Mouse (Mus musculus) embryo, embryonic 11 days (tissue): ENCODE results near the gene Bbs9.
A peak's percentile ranks its signal among the peaks of the same experiment; 100 is the strongest.

Experiments used
- DNase-seq: peaks from one replicate; pipeline ENCODE4 v3.0.0-alpha.2; 2015

Bbs9 gene

GRCm38 (mm10) chr9:22698501-22698900, 223.0 kb downstream of the Bbs9 start:
- no peak for DNase-seq

DNA sequence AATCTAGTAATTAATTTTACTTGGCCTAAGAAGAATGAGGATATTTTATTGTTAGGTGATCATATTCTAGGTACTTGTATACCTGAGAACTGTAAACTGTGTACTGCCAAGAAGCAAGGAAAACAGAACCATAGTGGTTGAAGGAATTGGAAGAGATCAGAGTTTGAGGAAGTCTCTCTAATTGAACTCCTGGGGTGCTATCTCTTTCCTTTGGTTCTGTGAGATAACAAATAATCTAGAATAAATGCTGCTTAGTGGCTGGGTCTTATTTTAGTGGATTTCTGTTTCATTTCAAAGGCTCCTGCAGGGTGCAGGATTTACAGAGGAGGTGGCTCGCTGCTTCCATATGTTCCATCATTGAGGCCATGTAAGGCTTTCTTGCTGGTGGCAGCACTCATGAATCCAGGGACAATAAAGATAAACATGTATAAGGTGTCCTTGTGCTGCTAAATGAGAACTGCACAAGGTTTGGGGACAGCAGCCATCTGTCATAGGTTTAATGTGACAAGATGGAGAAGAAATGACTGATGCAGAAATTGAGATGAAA, 226.6 kb downstream of the Bbs9 start:
- no peak for DNase-seq

- no peak for DNase-seq
Measured at GRCm38 (mm10) chr9:22702812-22703367, 227.4 kb downstream of the Bbs9 start.

- no peak for DNase-seq
Measured at GRCm38 (mm10) chr9:22703541-22703940, 228.0 kb downstream of the Bbs9 start.

GRCm38 (mm10) chr9:22707166-22707913, 231.8 kb downstream of the Bbs9 start:
- peak; percentile 27 for DNase-seq

GRCm38 (mm10) chr9:22708970-22709726, 233.6 kb downstream of the Bbs9 start:
- peak; percentile 86 for DNase-seq

DNA sequence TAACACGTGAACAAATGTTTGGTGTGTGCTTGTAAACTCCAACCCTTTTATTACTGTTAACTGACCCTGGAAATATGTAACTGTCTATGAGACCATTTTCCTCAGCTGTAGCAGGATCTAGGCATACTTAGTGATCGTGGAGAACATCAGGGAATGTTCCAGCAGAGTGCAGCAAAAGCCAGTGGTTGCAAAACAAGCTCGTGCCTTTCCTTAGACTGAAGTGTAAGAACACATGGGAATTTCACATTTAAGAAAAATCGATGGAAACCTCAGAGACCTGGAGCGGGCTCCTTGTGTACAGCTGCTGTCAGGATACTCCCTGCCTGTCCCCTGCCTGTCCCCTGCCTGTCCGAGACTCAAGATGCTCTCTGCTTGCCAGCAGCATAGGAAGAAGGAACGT, 234.5 kb downstream of the Bbs9 start:
- no peak for DNase-seq

GRCm38 (mm10) chr9:22711339-22711738, 235.8 kb downstream of the Bbs9 start:
- DNase-seq, result no peak

GRCm38 (mm10) chr9:22712743-22713142, 237.2 kb downstream of the Bbs9 start:
- DNase-seq, result no peak

GRCm38 (mm10) chr9:22713286-22713685, 237.8 kb downstream of the Bbs9 start:
- DNase-seq, result peak; percentile 64

GRCm38 (mm10) chr9:22717583-22717982, 242.1 kb downstream of the Bbs9 start:
- no peak for DNase-seq

GRCm38 (mm10) chr9:22718174-22718823, 242.8 kb downstream of the Bbs9 start:
- no peak for DNase-seq

DNA sequence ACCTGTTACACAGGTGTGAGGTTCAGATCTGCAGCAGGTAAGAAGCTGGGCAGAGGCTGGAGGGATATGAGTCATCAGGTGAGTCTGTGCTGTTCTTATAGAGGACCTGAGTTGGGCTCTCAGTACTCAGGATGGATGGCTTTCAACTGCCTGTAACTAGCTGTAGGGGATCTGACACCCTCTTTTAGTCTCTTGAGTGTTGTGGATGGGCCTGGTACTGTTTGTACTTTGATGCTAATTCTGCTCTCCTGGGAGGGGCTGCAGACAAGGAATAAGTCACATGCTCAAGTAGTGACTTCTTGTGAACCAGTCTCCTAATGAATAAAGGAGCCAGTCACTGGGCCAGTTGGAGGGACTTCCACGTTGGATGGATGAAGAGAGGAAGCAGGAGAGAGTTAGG, 257.1 kb downstream of the Bbs9 start:
- no peak for DNase-seq

- no peak for DNase-seq
Measured at GRCm38 (mm10) chr9:22734954-22735353, 259.4 kb downstream of the Bbs9 start.

- DNase-seq, result no peak
Measured at GRCm38 (mm10) chr9:22735385-22735784, 259.9 kb downstream of the Bbs9 start.

DNA sequence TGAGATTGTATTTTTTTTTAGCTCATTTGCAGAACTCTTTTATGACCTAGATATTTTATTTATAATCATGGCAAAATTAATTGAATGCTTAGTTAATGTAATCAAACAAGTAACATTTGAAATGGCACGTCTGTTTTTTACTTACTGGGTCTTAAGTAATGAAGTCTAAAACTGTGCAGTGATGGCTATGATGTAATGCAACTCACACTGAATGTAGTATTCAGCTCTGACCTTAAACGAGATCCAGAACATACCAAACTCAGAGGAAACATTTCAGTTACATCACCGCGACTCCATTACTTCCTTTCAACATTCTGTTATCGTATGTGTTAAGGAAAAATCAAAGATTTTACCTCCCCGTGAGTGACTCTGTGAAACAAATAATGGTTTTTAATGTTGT, 262.4 kb downstream of the Bbs9 start:
- no peak for DNase-seq

- DNase-seq, result no peak
Measured at GRCm38 (mm10) chr9:22738861-22739260, 263.3 kb downstream of the Bbs9 start.

DNA sequence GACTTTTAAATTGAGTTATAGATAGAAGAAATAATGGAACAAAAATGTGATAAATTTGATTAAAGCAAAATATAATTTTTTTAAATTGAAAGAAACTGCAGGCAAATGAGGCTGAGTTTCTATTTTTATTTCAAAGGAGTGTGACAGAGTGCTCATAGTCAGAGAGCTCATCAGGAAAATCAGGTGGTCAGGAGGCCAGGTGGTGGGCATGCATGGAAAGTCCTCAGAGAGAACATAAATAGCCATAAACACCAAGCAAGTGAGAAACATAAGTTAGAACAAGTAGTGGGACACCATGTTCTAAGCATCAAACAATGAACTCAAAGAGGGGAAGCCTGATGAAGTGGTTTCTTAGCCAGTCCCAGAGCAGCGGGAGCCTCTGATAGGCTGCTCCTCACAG, 266.5 kb downstream of the Bbs9 start:
- no peak for DNase-seq

GRCm38 (mm10) chr9:22748617-22749016, 273.1 kb downstream of the Bbs9 start:
- DNase-seq, result no peak

DNA sequence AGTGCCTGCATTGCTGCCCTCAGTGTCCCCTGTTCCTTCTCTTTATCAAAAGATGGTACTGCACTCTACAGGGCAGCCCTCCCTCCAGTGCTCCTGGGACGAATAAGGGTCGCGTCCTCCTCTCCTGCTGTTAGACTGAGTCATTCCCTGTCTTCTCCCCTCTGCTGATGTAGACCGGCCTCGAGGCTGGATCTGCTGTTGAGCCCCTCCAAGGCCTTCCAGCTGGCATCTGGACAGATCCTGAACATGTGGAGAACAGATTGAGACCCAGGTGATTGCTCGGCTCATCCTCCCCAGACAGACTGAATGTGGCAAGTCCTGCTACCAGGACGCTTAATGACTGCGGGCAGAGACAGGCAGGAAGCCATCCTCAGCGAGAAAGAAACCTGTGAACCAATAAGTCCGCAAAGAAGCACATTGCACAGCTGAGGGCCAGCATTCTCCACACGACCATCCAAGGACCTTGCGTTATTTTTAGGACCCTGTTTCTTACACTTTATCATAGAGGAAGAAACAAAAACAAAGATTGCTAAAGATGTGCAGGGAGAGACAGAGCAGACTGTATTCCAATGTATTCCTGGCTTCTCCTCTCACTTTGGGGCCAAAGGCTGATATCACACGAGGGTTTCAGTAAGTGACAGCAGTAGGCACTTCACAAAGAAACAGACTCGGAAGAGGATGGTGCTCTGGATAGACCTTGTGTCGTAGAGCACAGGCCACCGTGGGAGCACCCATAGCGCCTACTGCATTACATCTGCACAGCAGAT, 275.4 kb downstream of the Bbs9 start:
- no peak for DNase-seq

- DNase-seq, result no peak
Measured at GRCm38 (mm10) chr9:22751546-22751929, 276.0 kb downstream of the Bbs9 start.

- DNase-seq, result no peak
Measured at GRCm38 (mm10) chr9:22754081-22754672, 278.7 kb downstream of the Bbs9 start.
